Mouse (Mus musculus) urinary bladder, postnatal 14 days (tissue): ENCODE results near the gene Adamts17.

Source experiments
- DNase-seq: peaks from one replicate; pipeline ENCODE4 v3.0.0; 2021; ENCODE audit warnings: low spot score

Gene Adamts17

DNA sequence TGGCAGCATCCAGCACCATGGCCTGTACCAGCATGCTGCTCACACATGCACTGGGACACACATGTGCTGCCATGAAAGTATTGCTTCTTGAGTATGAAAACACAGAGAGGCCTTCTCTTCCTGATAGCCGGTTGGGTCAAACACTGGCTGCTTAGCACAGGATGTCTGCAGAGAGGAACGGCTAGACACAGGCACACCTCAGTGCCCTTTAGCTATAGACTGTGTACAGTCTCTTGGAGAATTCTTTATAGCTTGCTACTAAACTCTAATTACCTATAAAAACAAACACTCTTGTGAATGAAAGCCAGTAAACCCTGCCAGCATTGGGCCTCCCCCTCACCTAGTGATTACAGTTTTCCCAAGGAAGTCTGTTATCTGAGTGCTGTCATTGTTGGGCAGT lies 131.4 kb downstream of the Adamts17 start:
- no peak for DNase-seq

DNA sequence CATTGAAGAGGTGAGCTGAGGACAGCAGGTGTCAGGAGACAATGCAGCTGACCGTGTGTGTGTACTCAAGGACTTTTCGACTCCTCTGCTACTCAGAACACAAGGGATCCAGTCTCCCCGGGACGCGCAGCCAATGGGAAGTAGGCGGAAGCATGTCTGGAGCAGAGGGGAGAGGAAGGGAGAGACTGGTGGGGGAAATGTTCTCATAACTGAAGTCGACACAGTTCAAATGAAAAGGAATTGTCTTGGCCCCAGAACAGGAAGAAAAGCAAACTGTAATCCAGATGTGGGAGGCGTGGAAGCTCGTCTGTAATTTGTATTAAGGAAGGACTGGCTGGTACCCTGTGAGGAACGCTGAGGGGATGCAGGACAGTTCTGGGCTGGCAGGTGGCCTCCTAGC lies 135.3 kb downstream of the Adamts17 start:
- DNase-seq = no peak

DNA sequence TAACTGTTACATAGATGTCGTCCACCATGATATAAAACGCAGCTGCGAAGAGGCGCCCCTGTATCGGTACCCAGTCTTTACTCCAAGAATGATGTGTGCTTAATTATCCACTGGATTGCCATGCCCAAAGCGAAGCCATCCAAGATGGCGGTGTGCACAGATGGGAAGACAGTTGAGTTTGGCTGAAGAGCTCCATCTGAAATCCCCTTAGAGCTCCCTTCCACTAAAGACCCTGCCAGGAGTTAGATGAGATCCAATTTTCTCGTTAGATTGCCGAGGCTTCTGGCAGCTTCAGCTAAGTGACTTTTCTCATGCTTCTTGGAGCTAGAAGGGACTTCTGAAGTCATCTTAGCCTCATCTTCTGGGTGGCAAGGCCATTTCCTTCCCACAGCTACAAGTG lies 136.8 kb downstream of the Adamts17 start:
- DNase-seq = no peak

DNA sequence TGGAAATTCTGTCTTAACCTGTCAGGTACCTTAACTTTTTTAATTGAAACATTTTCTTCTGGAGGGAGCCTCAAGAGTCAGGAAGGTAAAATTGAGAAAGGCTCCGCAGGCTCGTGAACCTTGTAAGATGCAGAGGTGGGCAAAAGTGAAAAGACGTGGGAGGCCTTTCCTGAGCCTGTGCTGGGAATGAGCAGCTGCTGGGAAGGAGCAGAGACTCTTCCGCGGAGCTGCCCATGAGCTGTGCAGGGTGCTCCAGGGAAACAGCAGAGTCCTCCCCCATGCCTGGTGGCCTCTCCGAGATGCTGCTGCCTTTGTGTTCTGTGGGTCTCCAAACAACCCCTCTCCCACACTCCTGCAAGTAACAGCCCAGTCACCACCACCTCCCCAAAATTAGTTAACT lies 142.1 kb downstream of the Adamts17 start:
- no peak for DNase-seq

GRCm38 (mm10) chr7:66982084-66982483 lies 142.5 kb downstream of the Adamts17 start:
- DNase-seq = no peak

- DNase-seq = no peak
Observed at GRCm38 (mm10) chr7:66987671-66988070, 148.1 kb downstream of the Adamts17 start.

- no peak for DNase-seq
Observed at GRCm38 (mm10) chr7:66988441-66988840, 148.9 kb downstream of the Adamts17 start.

DNA sequence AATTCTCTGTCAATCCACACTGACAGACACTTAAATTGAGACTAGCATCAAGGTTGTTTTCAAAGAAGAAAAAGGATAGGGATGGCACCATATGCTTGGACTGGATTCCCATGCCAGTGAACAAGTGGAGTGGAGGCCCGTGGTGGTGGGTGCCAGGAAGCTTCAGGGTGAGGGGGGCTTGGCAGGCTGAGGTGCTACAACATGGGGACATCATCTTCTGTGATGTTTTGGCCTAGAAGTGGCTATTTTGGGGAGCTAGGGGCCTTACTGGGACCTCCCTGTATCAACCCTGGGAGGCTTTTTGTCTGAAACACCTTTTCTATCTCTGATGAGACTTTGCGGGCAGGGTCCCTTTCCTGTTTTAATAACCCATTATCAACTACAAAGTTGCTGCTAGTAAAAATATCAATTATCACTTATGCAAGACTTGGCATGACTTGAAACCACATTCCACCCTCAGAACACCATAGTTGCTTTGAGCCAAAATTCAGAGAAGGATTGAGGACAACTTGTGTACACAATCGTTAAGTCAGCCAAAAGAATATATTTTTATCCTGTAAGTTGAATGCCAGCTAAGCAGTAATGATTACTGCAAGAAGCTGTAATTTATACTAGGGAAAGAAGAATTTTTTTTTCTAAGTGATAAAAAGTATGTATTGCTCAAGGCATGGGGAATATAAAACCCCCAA lies 150.0 kb downstream of the Adamts17 start:
- no peak for DNase-seq

- no peak for DNase-seq
Observed at GRCm38 (mm10) chr7:66998821-66999220, 159.3 kb downstream of the Adamts17 start.

DNA sequence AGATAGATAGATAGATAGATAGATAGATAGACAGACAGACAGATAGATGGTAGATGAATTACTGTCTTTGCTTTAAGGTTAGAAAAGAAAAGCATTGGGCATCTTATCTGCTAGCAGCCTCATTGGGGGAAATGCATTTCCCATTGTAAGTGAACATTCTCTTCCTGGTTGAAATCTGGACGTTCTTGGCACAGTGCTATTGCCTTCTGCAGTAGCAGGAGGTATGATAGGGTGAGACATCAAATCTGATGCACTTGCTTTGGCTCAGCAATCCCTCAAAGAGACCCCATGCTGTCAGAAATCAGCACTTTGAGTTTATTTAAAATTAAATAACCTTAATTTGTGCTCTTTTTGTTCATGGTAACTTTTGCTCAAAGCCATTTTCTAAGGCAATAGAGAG lies 164.1 kb downstream of the Adamts17 start:
- DNase-seq = no peak

GRCm38 (mm10) chr7:67004220-67004619 lies 164.7 kb downstream of the Adamts17 start:
- DNase-seq = no peak

GRCm38 (mm10) chr7:67009841-67010240 lies 170.3 kb downstream of the Adamts17 start:
- DNase-seq = no peak

DNA sequence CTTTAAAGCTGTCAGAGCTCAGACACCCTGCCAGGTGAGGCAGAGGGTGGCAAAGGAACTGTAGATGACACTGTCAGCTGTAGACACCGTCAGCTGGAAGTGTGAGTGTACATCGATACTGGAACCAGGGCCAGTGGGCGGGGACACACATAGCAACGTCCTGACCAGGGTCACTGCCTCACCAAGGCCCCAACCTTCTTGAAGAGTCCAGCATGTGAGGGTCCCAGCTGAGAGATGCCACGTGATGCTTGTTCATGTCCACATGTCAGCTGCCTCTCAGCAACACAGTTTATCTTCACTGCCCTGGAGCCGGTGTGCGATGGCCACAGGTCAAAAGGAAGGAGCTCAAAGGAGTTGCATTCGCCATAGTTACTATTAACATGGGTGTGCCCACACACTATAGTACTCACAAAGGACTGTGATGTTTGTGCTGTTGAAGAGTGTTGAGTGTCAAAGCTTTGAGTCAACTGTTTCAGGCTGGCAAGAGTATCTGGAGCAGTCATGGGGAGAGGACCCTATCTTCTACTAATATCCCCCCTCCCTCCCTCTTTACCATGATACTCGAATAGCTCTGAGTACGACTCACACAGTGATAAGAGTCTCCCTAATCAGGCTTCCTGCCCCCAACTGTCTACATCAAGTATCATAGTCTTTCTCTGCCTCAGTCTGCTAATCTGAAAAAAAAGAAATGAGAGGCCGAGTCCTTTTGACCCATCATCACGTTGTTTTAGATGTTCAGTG lies 172.6 kb downstream of the Adamts17 start:
- DNase-seq = no peak

GRCm38 (mm10) chr7:67013211-67013895 lies 173.8 kb downstream of the Adamts17 start:
- peak; percentile 38 for DNase-seq

GRCm38 (mm10) chr7:67019937-67020336 lies 180.4 kb downstream of the Adamts17 start:
- no peak for DNase-seq

- DNase-seq = no peak
Observed at GRCm38 (mm10) chr7:67026114-67027070, 186.9 kb downstream of the Adamts17 start.

DNA sequence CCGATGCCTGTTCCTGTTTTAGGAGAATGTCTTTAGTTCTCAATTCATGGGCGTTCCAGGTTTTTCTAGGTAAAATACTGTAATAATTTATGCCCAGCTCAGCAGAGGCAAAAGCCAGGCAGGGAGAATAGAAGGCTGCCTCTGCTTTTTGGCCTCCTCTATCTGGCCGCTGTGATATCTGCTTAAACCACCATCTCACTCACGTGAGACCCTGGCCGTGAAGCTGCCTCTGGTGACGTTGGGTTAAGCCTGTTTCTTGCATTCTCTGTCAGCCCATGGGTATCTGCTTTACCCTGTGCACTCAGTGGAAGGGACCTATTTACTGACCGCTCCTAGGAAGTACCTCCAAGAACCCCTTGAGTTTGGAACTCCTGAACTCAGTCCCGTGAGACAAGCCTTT lies 187.7 kb downstream of the Adamts17 start:
- no peak for DNase-seq

DNA sequence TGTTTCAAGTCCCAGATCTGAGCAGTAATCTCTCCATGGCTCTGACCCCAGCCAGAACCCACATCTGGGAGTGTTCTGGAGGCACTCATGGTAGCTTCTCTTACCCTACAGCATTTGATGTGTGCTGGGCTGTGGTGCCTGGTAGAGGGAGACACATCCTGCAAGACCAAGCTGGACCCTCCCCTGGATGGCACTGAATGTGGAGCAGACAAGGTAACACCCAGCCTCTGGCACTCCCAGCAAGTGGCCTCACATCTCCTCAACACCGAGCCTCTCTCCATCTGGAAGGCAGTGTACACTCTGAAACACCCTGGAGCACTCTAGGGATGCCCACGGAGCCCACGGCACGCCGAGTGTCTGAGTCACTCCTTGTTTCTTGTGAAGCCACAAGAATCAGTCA lies 188.2 kb downstream of the Adamts17 start:
- DNase-seq = no peak

DNA sequence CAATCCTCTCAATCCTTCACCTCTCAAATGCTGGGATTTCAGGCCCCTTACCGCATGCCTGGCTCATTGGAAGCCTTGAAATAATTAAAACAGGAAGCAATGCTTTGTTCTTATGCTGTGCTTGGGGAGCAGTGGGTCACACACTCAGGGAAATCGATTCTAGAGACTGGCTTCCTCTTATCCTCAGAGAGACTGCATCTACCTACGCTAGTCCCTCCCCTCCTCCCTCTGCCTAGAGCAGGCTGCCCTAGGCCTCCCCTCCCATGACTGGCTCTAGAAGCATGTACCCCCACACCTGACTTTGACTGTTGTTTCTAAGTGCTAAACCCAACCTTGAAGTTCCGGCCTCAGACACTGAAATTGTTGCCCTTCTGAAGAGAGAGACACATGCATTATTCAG lies 189.4 kb downstream of the Adamts17 start:
- no peak for DNase-seq

DNA sequence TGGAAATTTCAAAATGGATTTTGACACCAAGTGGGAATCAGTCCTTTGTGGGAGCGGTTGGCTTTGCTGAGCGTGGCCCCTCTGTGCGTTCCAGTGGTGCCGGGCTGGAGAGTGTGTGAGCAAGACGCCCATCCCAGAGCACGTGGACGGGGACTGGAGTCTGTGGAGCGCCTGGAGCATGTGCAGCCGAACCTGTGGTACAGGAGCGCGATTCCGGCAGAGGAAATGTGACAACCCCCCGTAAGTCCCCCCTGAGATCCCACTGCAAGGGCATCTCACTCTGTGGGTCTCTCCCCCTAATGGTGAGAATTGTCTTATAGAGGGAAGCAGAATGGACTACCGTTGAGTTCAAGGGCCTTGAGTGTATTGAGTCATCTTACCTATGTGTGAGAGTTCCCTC lies 189.9 kb downstream of the Adamts17 start:
- no peak for DNase-seq

- DNase-seq = no peak
Observed at GRCm38 (mm10) chr7:67031284-67031683, 191.7 kb downstream of the Adamts17 start.

DNA sequence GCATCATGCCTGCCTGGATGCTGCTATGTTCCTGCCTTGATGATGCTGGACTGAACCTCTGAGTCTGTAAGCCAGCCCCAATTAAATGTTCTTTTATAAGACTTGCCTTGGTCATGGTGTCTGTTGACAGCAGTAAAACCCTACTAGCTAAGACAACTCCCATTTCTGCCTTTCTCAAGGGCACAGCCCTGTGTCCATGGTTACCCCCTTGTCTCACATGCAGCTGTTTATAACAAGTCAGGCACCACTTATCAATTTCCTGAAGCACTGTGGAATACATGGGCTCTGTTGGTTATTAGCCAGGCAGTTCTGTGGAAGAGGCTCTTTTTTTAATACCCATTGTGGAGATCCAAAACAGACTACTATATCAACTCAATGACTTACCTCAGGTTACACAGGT lies 193.1 kb downstream of the Adamts17 start:
- DNase-seq = no peak
